Mouse (Mus musculus) gastrocnemius, adult 18-20 months (tissue): Measurements from ENCODE around the gene Pycard. TPM values are rescaled to one million over a fixed set of nuclear protein-coding genes. Genes with fewer than 3 reads are reported as not detected.
"Not testable (repeated sequence)": the region's sequence is repeated elsewhere in the genome, so short reads cannot be mapped to it uniquely, and the experiment has no call there.

ENCODE experiments used
- DNase-seq: peaks from one replicate; pipeline ENCODE4 v3.0.0; 2021; ENCODE audit warnings: low spot score
- long read RNA-seq, 2 experiments: library from polyadenylated mRNA; stranded (forward); transcript quantifications; one replicate each; pipeline ENCODE4 v2.0.0; 2021
- total RNA-seq, 2 experiments: library from RNA; stranded (reverse); gene quantifications; 2 replicates each; pipeline ENCODE4 v1.2.3; 2021

The Pycard gene
- total RNA-seq, result under 1 TPM; 0.16 to 0.55 TPM
- long read RNA-seq, experiment 1, partial matches to known transcripts, result 0 of 2 reads
- long read RNA-seq, experiment 1, other reads (novel, unspliced or antisense), result 0 of 2 reads
- long read RNA-seq, experiment 2, partial matches to known transcripts, result 0 of 1 reads
- long read RNA-seq, experiment 2, other reads (novel, unspliced or antisense), result 1 of 1 reads

GRCm38 (mm10) chr7:127993341-127993977 lies at the start of gene Pycard:
TSS of gene Pycard (minus strand) at chr7:127993867.
- no peak for DNase-seq

GRCm38 (mm10) chr7:128042161-128042820 lies 48.6 kb upstream of the Pycard start:
- DNase-seq, result not testable (repeated sequence)

GRCm38 (mm10) chr7:128033616-128034015 lies 39.9 kb upstream of the Pycard start:
- no peak for DNase-seq

- DNase-seq, result no peak
Observed at GRCm38 (mm10) chr7:128032989-128033293, 39.3 kb upstream of the Pycard start.

- no peak for DNase-seq
Observed at GRCm38 (mm10) chr7:128032290-128032988, 38.8 kb upstream of the Pycard start.

GRCm38 (mm10) chr7:128031403-128031976 lies 37.8 kb upstream of the Pycard start:
- DNase-seq, result no peak

- DNase-seq, result no peak
Observed at GRCm38 (mm10) chr7:128025381-128025780, 31.7 kb upstream of the Pycard start.

GRCm38 (mm10) chr7:128024932-128025331 lies 31.3 kb upstream of the Pycard start:
- no peak for DNase-seq

GRCm38 (mm10) chr7:128024364-128024763 lies 30.7 kb upstream of the Pycard start:
- no peak for DNase-seq

- no peak for DNase-seq
Observed at GRCm38 (mm10) chr7:128023565-128023964, 29.9 kb upstream of the Pycard start.

- no peak for DNase-seq
Observed at GRCm38 (mm10) chr7:128022974-128023373, 29.3 kb upstream of the Pycard start.

GRCm38 (mm10) chr7:128019187-128019586 lies 25.5 kb upstream of the Pycard start:
- DNase-seq, result no peak

- DNase-seq, result no peak
Observed at GRCm38 (mm10) chr7:128018275-128018674, 24.6 kb upstream of the Pycard start.

- no peak for DNase-seq
Observed at GRCm38 (mm10) chr7:128016650-128017049, 23.0 kb upstream of the Pycard start.

GRCm38 (mm10) chr7:128016134-128016533 lies 22.5 kb upstream of the Pycard start:
- DNase-seq, result not testable (repeated sequence)

- no peak for DNase-seq
Observed at GRCm38 (mm10) chr7:128013116-128013515, 19.4 kb upstream of the Pycard start.

- no peak for DNase-seq
Observed at GRCm38 (mm10) chr7:128012136-128012780, 18.6 kb upstream of the Pycard start.

GRCm38 (mm10) chr7:128009715-128010340 lies 16.2 kb upstream of the Pycard start:
- no peak for DNase-seq

GRCm38 (mm10) chr7:128006193-128006592 lies 12.5 kb upstream of the Pycard start:
- DNase-seq, result no peak

GRCm38 (mm10) chr7:128004487-128005362 lies 11.1 kb upstream of the Pycard start:
- peak; percentile 67 for DNase-seq
